Mouse (Mus musculus) kidney, adult 18-20 months (tissue): ENCODE results near the gene Nkapd1.

Source experiments
- DNase-seq: peaks from one replicate; pipeline ENCODE4 v3.0.0; 2021

Nkapd1 gene

DNA sequence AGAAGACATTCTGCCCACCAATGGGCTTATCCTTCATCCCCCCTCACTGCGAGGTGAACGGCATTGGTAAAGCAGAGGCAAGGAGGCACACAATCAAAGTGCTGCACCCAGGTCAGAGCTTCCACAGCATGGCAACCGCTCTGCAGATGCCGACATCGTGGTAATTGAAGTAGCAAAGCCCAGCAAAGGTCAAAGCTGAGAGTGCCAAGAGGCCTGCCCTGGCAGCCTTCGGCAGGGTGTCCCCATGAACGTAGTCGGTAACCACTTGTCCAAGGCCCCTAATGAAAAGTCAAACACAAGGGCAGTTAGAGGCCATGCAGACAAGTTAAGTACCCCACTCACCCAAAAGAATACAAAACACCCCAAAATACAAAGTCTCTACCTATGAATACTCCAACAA lies 20.3 kb downstream of the Nkapd1 start:
- no peak for DNase-seq

GRCm38 (mm10) chr9:50594794-50595417 lies 22.4 kb downstream of the Nkapd1 start:
- peak; percentile 45 for DNase-seq

GRCm38 (mm10) chr9:50593544-50593943 lies 23.7 kb downstream of the Nkapd1 start:
- peak; percentile 53 for DNase-seq

- DNase-seq, result no peak
These were observed 24.3 kb downstream of the Nkapd1 start for GRCm38 (mm10) chr9:50592955-50593354.

- no peak for DNase-seq
These were observed 26.3 kb downstream of the Nkapd1 start for GRCm38 (mm10) chr9:50590856-50591518.

GRCm38 (mm10) chr9:50586955-50587354 lies 30.3 kb downstream of the Nkapd1 start:
- DNase-seq, result no peak

- DNase-seq, result peak; percentile 70
These were observed 32.0 kb downstream of the Nkapd1 start for GRCm38 (mm10) chr9:50585145-50585818.

DNA sequence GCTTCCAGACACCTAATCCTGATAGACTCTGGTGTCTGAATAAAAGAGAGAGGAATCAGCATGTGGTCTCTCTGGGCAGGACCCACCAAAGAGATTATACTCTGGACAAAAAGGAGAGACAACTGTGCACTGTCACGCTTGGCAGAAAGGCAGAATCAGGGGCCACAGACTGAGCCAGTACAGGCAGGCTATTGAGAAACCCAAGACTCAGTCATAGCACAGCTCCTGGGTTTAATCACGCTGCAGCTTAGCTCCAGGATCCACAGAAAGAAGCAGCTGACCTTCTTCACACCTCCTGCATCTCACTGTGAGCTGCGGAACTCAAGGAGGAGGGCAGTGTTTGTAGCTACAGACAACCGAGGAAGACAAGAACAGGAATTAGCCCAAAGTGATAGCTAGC lies 36.9 kb downstream of the Nkapd1 start:
- no peak for DNase-seq

GRCm38 (mm10) chr9:50569599-50570525 lies 47.4 kb downstream of the Nkapd1 start:
- no peak for DNase-seq

DNA sequence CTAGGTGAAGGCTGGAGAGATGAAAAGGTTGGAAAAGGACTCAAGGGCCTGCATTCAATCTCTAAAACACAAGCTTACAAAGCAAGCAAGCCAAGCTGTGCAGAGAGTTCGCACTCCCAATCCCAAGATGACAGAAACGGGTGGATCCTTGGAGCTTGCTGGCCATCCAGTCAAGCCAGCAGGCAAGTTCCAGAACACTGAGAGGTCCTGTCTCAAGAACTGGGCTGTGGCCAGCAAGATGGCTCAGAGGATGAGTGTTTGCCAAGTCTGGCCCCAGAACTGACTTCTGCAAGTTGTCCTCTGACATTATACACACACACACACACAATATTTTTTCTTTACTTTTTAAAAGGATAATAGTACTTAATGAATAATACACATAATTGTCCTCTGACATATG lies 49.4 kb downstream of the Nkapd1 start:
- no peak for DNase-seq

- DNase-seq, result no peak
These were observed 49.9 kb downstream of the Nkapd1 start for GRCm38 (mm10) chr9:50567372-50567771.

- DNase-seq, result no peak
These were observed 51.3 kb downstream of the Nkapd1 start for GRCm38 (mm10) chr9:50565940-50566339.

- no peak for DNase-seq
These were observed 52.1 kb downstream of the Nkapd1 start for GRCm38 (mm10) chr9:50565173-50565572.

GRCm38 (mm10) chr9:50561918-50562360 lies 55.3 kb downstream of the Nkapd1 start:
- no peak for DNase-seq

- DNase-seq, result no peak
These were observed 55.9 kb downstream of the Nkapd1 start, which contains the start of gene Tex12 for GRCm38 (mm10) chr9:50561145-50561917. Tex12 (minus strand) TSS chr9:50561325.
